ENCODE assay signal across 8 mouse cellular contexts in the genomic region with DNA sequence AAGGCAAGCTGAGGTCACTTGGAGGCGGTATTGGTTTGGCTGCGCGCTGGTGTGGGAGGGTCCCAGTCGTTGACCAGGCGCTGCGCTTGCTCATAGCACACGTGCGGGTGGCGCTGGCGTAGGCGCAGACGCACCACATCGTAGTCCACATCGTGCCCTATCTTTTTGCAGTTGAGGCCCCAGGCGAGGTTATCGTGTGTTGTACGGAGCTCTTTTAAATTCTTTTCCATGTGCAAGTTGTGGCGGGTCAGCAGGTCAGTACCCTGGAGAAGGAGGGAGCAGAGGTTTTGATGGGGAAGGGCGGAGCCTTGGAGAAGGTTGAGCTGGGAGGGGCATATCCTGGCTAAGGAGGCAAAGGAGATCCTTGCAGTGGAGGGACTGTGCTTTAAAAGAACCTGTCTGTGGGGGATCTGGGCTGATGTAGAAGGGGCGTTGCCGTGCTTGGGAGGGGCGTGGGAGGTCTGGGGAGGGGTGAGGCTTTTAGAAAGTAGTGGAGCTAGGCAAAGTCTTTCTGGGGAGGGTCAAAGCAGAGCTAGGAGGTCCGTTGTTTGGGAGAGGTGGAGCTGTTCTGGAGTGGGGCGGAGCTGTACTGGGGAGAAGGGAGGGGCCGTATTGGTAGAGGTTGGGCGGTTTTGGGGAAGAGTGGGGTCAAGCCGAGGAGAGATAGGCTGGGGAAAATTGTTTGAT. TPM values are rescaled to one million over a fixed set of nuclear protein-coding genes. Genes with fewer than 3 reads are reported as not detected.
DNase-seq lines count a peak whose midpoint lies in the region; ATAC-seq and TF ChIP-seq lines count a peak whose summit lies in the region.

No protein-coding gene starts in this region.

- no peak for TF ChIP-seq CTCF in heart, postnatal 0 days (IDR thresholded peaks at IDR 0.05; ENCODE audit: low read depth)

- no peaks in the 10 kb centered on the region for H3K36me3 ChIP-seq in heart, postnatal 0 days (replicated peaks; ENCODE audit: control insufficient read depth, insufficient read depth, low read length)
- H3K36me3 ChIP-seq in liver, embryonic 13.5 days = no peaks in the 10 kb centered on the region

- no peak for TF ChIP-seq EP300 in heart, postnatal 0 days (IDR thresholded peaks at IDR 0.05; ENCODE audit: low read depth)

- peaks cover 11% of the 10 kb centered on the region; the same call in 1 of the 2 replicates for H3K27me3 ChIP-seq in heart, postnatal 0 days (ENCODE audit: control insufficient read depth, insufficient read depth, low read length)
- peaks cover 23% of the 10 kb centered on the region for H3K27me3 ChIP-seq in liver, embryonic 13.5 days

- H3K9me3 ChIP-seq in heart, postnatal 0 days (replicated peaks; ENCODE audit: control insufficient read depth, low read length) = no peaks in the 10 kb centered on the region
- no peaks in the 10 kb centered on the region for H3K9me3 ChIP-seq in liver, embryonic 13.5 days (replicated peaks)

- no peak overlapping the region for H3K9ac ChIP-seq in heart, postnatal 0 days (replicated peaks; ENCODE audit: low read depth, low read length)
- no peak overlapping the region for H3K9ac ChIP-seq in liver, embryonic 13.5 days

- peak overlapping the region; percentile 26 for H3K4me3 ChIP-seq in heart, postnatal 0 days (ENCODE audit: low read depth, low read length)
- 0 out of 2 replicates have a peak overlapping the region, but pooled peaks have one; percentile 8 for H3K4me3 ChIP-seq in liver, embryonic 13.5 days (replicated peaks)

- peak; percentile 5 for DNase-seq in gastrocnemius, adult 18-20 months (ENCODE audit: low spot score)
- DNase-seq in gastrocnemius, adult 8-10 months (ENCODE audit: low spot score in 2 of 2) = no peak
- DNase-seq in urinary bladder, postnatal 25 days (ENCODE audit: low spot score) = peak; percentile 4
- DNase-seq in urinary bladder, adult 18-20 months (ENCODE audit: low spot score in 2 of 2) = no peak
- no peak for DNase-seq in heart, postnatal 0 days (ENCODE audit: low spot score)
- no peak for DNase-seq in liver, embryonic 13.5 days
- DNase-seq in right cerebral cortex, adult 2 months (ENCODE audit: low spot score in 2 of 2) = peak; percentile 40 to 42
- DNase-seq in spleen, adult 12 weeks (ENCODE audit: low spot score) = no peak

- H3K4me2 ChIP-seq in heart, postnatal 0 days (ENCODE audit: low read depth, low read length) = peak overlapping the region; percentile 48
- H3K4me2 ChIP-seq in liver, embryonic 13.5 days = peak overlapping the region; percentile 7

- WGBS in heart, postnatal 0 days = 3% methylated on average over 26 of the region's 27 CpGs
- WGBS in liver, embryonic 13.5 days (ENCODE audit: insufficient replicate concordance) = 6% methylated on average over 27 of the region's 27 CpGs

- ATAC-seq in heart, postnatal 0 days (ENCODE audit: insufficient read depth, low read depth) = no peak; the same call in 1 of the 2 replicates
- ATAC-seq in liver, embryonic 13.5 days (ENCODE audit: low read depth) = no peak

- no peak overlapping the region for H3K27ac ChIP-seq in heart, postnatal 0 days (ENCODE audit: low read depth)
- no peak overlapping the region for H3K27ac ChIP-seq in liver, embryonic 13.5 days

- H3K4me1 ChIP-seq in heart, postnatal 0 days (ENCODE audit: control insufficient read depth, insufficient read depth) = no peaks in the 10 kb centered on the region
- no peaks in the 10 kb centered on the region for H3K4me1 ChIP-seq in liver, embryonic 13.5 days (replicated peaks)

RNA-seq across cellular contexts. Expression of a gene that starts 5.7 kb away (rescaled TPM):
- not detected for total RNA-seq in gastrocnemius, adult 18-20 months (2021)
- not detected for total RNA-seq in gastrocnemius, adult 8-10 months (2022)
- total RNA-seq in heart, postnatal 0 days (2014; rRNA removed; ENCODE audit: low replicate concordance) = not detected in 2 replicates
- not detected in 2 replicates for polyA plus RNA-seq in heart, postnatal 0 days (2015; fragmentation: Nextera tagmentation; extraction: Ambion mirVana)
- not detected in 2 replicates for polyA plus RNA-seq in liver, embryonic 13.5 days (2015; fragmentation: Nextera tagmentation; extraction: Ambion mirVana)

RNA-seq across cellular contexts. Expression of a gene that starts 29.1 kb away (rescaled TPM):
- total RNA-seq in gastrocnemius, adult 18-20 months (2021) = not detected
- total RNA-seq in gastrocnemius, adult 8-10 months (2022) = not detected
- not detected in 2 replicates for total RNA-seq in heart, postnatal 0 days (2014; rRNA removed; ENCODE audit: low replicate concordance)
- not detected in 2 replicates for polyA plus RNA-seq in heart, postnatal 0 days (2015; fragmentation: Nextera tagmentation; extraction: Ambion mirVana)
- polyA plus RNA-seq in liver, embryonic 13.5 days (2015; fragmentation: Nextera tagmentation; extraction: Ambion mirVana) = not detected in 2 replicates

RNA-seq across cellular contexts. Expression of a gene that starts 33.1 kb away (rescaled TPM):
- total RNA-seq in gastrocnemius, adult 18-20 months (2021) = not detected
- total RNA-seq in gastrocnemius, adult 8-10 months (2022) = not detected
- 0.42 TPM in 1 of 2 replicates, not detected in the other for total RNA-seq in heart, postnatal 0 days (2014; rRNA removed; ENCODE audit: low replicate concordance)
- polyA plus RNA-seq in heart, postnatal 0 days (2015; fragmentation: Nextera tagmentation; extraction: Ambion mirVana) = 0.16 and 0.25 TPM in 2 replicates
- polyA plus RNA-seq in liver, embryonic 13.5 days (2015; fragmentation: Nextera tagmentation; extraction: Ambion mirVana) = 0.28 and 0.38 TPM in 2 replicates

Comparison
In these comparisons a context has a peak if more than half of its experiments do, and no peak if none do; other contexts are left out.
1. DNase-seq: peak in gastrocnemius, adult 18-20 months (single experiment), urinary bladder, postnatal 25 days (single experiment) and right cerebral cortex, adult 2 months (2 of 2); none in gastrocnemius, adult 8-10 months (0 of 2), urinary bladder, adult 18-20 months (0 of 2), heart, postnatal 0 days (single experiment), liver, embryonic 13.5 days (single experiment) and spleen, adult 12 weeks (single experiment).